ENCODE assay signal across 13 mouse cellular contexts in the genomic region with DNA sequence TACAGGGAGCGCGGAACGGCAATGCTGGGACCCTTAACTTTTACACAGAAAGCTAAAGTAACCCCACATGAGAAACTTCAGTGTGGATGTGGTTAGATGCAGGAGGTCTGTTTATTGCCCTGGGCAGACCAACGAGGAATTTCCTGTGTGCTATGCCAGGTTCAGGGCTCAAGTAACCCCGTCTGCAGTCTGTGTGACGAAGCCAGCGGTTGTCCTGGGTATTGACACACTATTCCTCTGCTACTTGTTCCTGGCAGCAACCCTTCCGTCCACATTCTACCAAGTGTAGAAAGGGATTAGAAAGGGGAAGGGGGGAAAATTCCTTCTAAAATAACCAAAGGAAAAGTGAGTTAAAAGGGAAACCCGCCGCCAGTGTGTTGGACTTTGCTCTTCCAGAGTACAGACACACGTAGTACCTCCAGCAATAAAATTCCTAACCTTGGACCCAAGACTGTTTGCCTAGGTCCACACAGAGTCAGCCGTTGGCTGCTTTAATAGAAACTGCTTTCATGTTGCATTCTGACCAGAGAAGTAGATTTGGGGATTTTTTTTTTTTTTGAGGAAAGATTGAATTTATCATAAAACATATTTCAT.
A peak's percentile ranks its signal among the peaks of the same experiment; 100 is the strongest.
DNase-seq lines count a peak whose midpoint lies in the region; ATAC-seq and TF ChIP-seq lines count a peak whose summit lies in the region.
"Had no signal": no experiment of that assay in that cellular context is flagged by ENCODE, and none has a peak within 500 bp of the region (broad histone marks: within the 10 kb centered on the region; RNA-seq: fewer than 3 reads in every experiment).

No protein-coding gene starts in this region.

- no peaks in the 10 kb centered on the region for H3K27me3 ChIP-seq in midbrain, embryonic 11.5 days (ENCODE audit: control insufficient read depth, insufficient read depth, low read length)
- no peaks in the 10 kb centered on the region for H3K27me3 ChIP-seq in midbrain, postnatal 0 days (ENCODE audit: insufficient read depth, low read length)
- peaks cover 31% of the 10 kb centered on the region for H3K27me3 ChIP-seq in midbrain, embryonic 10.5 days (ENCODE audit: low read depth, poor library complexity, severe bottlenecking)

- ATAC-seq in midbrain, embryonic 11.5 days (ENCODE audit: low FRiP score), result no peak
- no peak for ATAC-seq in midbrain, postnatal 0 days (ENCODE audit: low FRiP score)

- no peaks in the 10 kb centered on the region for H3K9me3 ChIP-seq in midbrain, embryonic 11.5 days (ENCODE audit: control insufficient read depth, low read length)
- H3K9me3 ChIP-seq in midbrain, postnatal 0 days (ENCODE audit: low read length), result no peaks in the 10 kb centered on the region
- H3K9me3 ChIP-seq in midbrain, embryonic 10.5 days (replicated peaks), result no peaks in the 10 kb centered on the region
- H3K9me3 ChIP-seq: midbrain, embryonic 12.5 days had no signal

- intact Hi-C loops in gastrocnemius, postnatal 14 days (cut with DNase I; ENCODE audit: low total_unique reads), result no loop called here
- intact Hi-C loops in left cerebral cortex, postnatal 14 days (cut with DNase I), result no loop called here

- WGBS in midbrain, embryonic 11.5 days, result 78% methylated on average over 12 of the region's 12 CpGs
- WGBS in midbrain, postnatal 0 days, result 78% methylated on average over 12 of the region's 12 CpGs
- WGBS in midbrain, embryonic 10.5 days, result 76% methylated on average over 12 of the region's 12 CpGs

- no peak overlapping the region for H3K27ac ChIP-seq in midbrain, embryonic 11.5 days (ENCODE audit: low read depth, low read length)
- H3K27ac ChIP-seq in midbrain, postnatal 0 days (ENCODE audit: low read depth, low read length), result no peak overlapping the region
- H3K27ac ChIP-seq in midbrain, embryonic 10.5 days (replicated peaks), result no peak overlapping the region
- H3K27ac ChIP-seq: midbrain, embryonic 12.5 days had no signal

- H3K36me3 ChIP-seq in midbrain, embryonic 11.5 days (ENCODE audit: control insufficient read depth, insufficient read depth, low read length), result no peaks in the 10 kb centered on the region
- no peaks in the 10 kb centered on the region for H3K36me3 ChIP-seq in midbrain, postnatal 0 days (ENCODE audit: insufficient read depth, low read length)
- no peaks in the 10 kb centered on the region for H3K36me3 ChIP-seq in midbrain, embryonic 10.5 days
- H3K36me3 ChIP-seq: midbrain, embryonic 12.5 days had no signal

- H3K9ac ChIP-seq in midbrain, embryonic 11.5 days (ENCODE audit: low read length), result no peak overlapping the region
- H3K9ac ChIP-seq in midbrain, postnatal 0 days (replicated peaks; ENCODE audit: low read length, poor library complexity, severe bottlenecking), result no peak overlapping the region
- H3K9ac ChIP-seq: midbrain, embryonic 12.5 days had no signal

- DNase-seq in midbrain, embryonic 11.5 days (ENCODE audit: low spot score, missing footprints), result peak; percentile 57
- DNase-seq in midbrain, postnatal 0 days (ENCODE audit: low spot score), result no peak
- peak; percentile 54 for DNase-seq in gastrocnemius, postnatal 14 days
- DNase-seq in kidney, postnatal 36 days, result peak; percentile 31 to 39
- peak; percentile 52 for DNase-seq in yolk sac, embryonic 10.5 days (ENCODE audit: low spot score)
- no peak for DNase-seq in left cerebral cortex, postnatal 14 days (ENCODE audit: low spot score in 2 of 2)
- no peak for DNase-seq in thymus, postnatal 10 days (ENCODE audit: low spot score in 2 of 2)
- DNase-seq in midbrain, embryonic 10.5 days (ENCODE audit: low spot score), result no peak
- DNase-seq: cerebellum, postnatal 10 days; heart, adult 18-20 months; heart, postnatal 4 days; lung, adult 18-20 months had no signal

- TF ChIP-seq CTCF in midbrain, postnatal 0 days (IDR thresholded peaks at IDR 0.05), result no peak

- no peaks in the 10 kb centered on the region for H3K4me1 ChIP-seq in midbrain, embryonic 11.5 days (ENCODE audit: control insufficient read depth, insufficient read depth, low read length)
- H3K4me1 ChIP-seq in midbrain, postnatal 0 days (ENCODE audit: insufficient read depth, low read length), result peaks cover 2% of the 10 kb centered on the region; the same call in 1 of the 2 replicates
- H3K4me1 ChIP-seq in midbrain, embryonic 10.5 days, result peaks cover 24% of the 10 kb centered on the region
- H3K4me1 ChIP-seq: midbrain, embryonic 12.5 days had no signal

- H3K4me2 ChIP-seq in midbrain, embryonic 11.5 days, result no peak overlapping the region
- H3K4me2 ChIP-seq in midbrain, postnatal 0 days (ENCODE audit: low read depth, low read length, poor library complexity, severe bottlenecking), result no peak overlapping the region
- H3K4me2 ChIP-seq: midbrain, embryonic 12.5 days had no signal

- no peak overlapping the region for H3K4me3 ChIP-seq in midbrain, embryonic 11.5 days (ENCODE audit: low read depth, low read length)
- H3K4me3 ChIP-seq in midbrain, postnatal 0 days (ENCODE audit: low read depth, low read length), result no peak overlapping the region
- H3K4me3 ChIP-seq in midbrain, embryonic 10.5 days, result no peak overlapping the region
- H3K4me3 ChIP-seq: midbrain, embryonic 12.5 days had no signal

Comparison
In these comparisons a context has a peak if more than half of its experiments do, and no peak if none do; other contexts are left out.
1. DNase-seq: peak in midbrain, embryonic 11.5 days (single experiment), gastrocnemius, postnatal 14 days (single experiment), kidney, postnatal 36 days (2 of 2) and yolk sac, embryonic 10.5 days (single experiment); none in midbrain, postnatal 0 days (single experiment), left cerebral cortex, postnatal 14 days (0 of 2), thymus, postnatal 10 days (0 of 2) and midbrain, embryonic 10.5 days (single experiment).